Mouse (Mus musculus) layer of hippocampus, postnatal 36 days (tissue): Measurements from ENCODE around the gene Rps3. TPM values are rescaled to one million over a fixed set of nuclear protein-coding genes. Genes with fewer than 3 reads are reported as not detected.
"Not testable (repeated sequence)": the region's sequence is repeated elsewhere in the genome, so short reads cannot be mapped to it uniquely, and the experiment has no call there.

Experiments
- DNase-seq, 2 experiments: peaks; one replicate each; pipeline ENCODE4 v3.0.0; 2022
- total RNA-seq, 2 experiments: library from RNA; stranded (reverse); gene quantifications; 2 replicates each; pipeline ENCODE4 v1.2.3; 2021

The Rps3 gene
- total RNA-seq, result 100 to 1,000 TPM; 250 to 259 TPM

- DNase-seq, result peak; percentile 93 to 94
Observed at GRCm38 (mm10) chr7:99483271-99483923, at the start of gene Rps3. Rps3 (minus strand) TSS chr7:99483738.

DNA sequence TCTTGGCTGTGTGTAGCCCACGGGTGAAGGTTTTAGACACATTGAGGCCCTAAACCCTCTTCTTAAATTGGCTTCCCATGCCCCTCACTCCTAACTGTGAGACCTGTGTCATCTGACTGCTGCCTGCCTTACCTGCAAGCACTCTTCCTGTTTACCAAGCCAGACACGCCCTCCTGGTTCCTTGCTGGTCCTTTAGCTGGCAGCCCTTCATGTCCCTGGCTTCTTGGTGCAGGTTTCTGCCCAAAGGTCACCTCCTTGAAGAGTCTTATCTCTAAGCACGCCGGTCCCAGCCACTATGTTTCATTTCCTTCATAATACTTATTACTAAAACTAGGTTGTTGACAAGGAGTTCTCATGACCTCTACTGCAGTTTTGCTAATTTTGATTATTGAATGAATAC is 49.0 kb upstream of the Rps3 start:
- DNase-seq, result no peak

- no peak for DNase-seq
Observed at GRCm38 (mm10) chr7:99531408-99531970, 48.0 kb upstream of the Rps3 start.

- no peak for DNase-seq
Observed at GRCm38 (mm10) chr7:99529410-99529809, 45.9 kb upstream of the Rps3 start.

- DNase-seq, result no peak
Observed at GRCm38 (mm10) chr7:99528547-99528946, 45.0 kb upstream of the Rps3 start.

- DNase-seq, result no peak
Observed at GRCm38 (mm10) chr7:99523837-99524236, 40.3 kb upstream of the Rps3 start.

GRCm38 (mm10) chr7:99523121-99523520 is 39.6 kb upstream of the Rps3 start:
- DNase-seq, result no peak

- no peak for DNase-seq
Observed at GRCm38 (mm10) chr7:99518954-99519644, 35.6 kb upstream of the Rps3 start.

GRCm38 (mm10) chr7:99516814-99517157 is 33.2 kb upstream of the Rps3 start:
- DNase-seq, result no peak

- DNase-seq, result no peak
Observed at GRCm38 (mm10) chr7:99516092-99516813, 32.7 kb upstream of the Rps3 start.

DNA sequence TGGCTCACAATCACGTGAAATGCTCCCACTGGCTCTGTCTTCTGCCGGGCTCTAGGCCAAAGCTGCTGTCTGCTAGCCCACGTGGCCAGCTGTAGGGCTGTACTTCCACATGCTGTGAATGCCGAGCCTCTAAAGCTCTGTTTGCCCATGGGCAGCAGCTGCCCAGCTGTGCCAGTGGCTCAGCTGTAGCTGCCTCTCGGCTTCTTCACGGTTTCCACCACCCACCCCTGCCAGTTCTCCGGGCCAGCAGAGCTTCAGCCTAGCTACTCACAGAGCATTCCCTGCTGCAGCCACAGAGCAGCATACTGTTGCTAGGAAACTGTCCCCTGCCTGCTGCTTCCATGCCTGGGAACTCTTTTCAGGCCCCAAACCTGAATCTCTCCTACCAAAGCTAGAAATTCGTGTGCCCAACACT is 26.6 kb upstream of the Rps3 start:
- peak; percentile 64 to 75 for DNase-seq

DNA sequence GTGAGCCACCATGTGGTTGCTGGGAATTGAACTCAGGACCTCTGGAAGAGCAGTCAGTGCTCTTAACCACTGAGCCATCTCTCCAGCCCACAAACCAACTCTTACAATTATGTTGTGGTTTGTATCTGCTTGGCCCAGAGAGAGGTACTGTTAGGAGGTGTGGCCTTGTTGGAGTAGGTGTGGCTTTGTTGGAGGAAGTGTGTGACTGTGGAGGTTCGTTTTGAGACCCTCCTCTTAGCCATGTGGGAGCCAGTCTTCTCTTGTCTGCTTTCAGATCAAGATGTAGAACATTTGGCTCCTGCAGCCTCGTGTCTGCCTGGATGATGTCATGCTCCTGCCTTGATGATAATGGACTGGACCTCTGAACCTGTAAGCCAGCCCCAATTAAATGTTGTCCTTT is 24.6 kb upstream of the Rps3 start:
- DNase-seq, result not testable (repeated sequence)

- DNase-seq, result no peak
Observed at GRCm38 (mm10) chr7:99504556-99504955, 21.0 kb upstream of the Rps3 start.

- no peak for DNase-seq
Observed at GRCm38 (mm10) chr7:99501148-99501547, 17.6 kb upstream of the Rps3 start.

GRCm38 (mm10) chr7:99500655-99501054 is 17.1 kb upstream of the Rps3 start:
- no peak for DNase-seq

GRCm38 (mm10) chr7:99500201-99500600 is 16.7 kb upstream of the Rps3 start:
- DNase-seq, result peak; percentile 76 to 79

DNA sequence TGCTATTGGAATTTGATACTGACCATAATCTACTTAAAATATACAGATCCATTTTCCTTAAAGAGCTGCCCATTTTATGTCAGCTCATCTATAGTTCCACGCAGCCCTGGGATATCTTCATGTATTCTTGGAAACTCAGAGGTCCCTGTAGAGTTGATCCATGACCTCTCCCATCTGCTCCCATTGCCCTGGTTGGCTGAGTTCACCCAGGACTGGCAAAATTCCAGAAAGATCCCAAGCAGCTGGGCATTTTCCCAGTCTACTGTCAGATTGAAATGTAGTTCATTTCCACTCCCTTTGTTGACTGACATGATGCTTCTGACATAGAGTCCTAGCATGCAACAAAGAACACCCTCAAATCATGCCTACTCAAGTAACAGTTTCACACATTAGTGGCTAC is 15.6 kb upstream of the Rps3 start:
- no peak for DNase-seq

GRCm38 (mm10) chr7:99489708-99490107 is 6.2 kb upstream of the Rps3 start:
- DNase-seq, result no peak

DNA sequence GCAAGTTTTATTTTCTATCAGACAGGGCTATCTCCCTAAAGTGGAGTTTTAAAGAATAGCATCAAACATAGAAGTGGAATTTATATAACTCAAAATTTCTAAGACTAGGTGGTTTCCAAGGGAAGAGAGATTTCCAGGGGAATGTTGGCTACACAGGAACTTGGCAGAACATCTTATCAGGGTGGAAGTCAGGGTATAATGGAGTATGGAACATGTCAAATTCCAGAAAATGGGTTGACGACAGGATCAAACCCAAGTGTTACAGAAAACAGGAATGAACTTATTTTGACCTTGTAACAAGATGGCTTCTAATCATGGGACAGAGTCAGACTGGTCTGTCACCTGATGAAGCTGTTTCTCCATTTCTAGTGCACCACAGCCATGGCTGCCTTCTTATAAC is 1.1 kb upstream of the Rps3 start:
- no peak for DNase-seq

- no peak for DNase-seq
Observed at GRCm38 (mm10) chr7:99483924-99484319, 384 bp upstream of the Rps3 start.

- DNase-seq, result no peak
Observed at GRCm38 (mm10) chr7:99482637-99483036, 901 bp downstream of the Rps3 start.

- DNase-seq, result no peak
Observed at GRCm38 (mm10) chr7:99477235-99477634, 6.3 kb downstream of the Rps3 start.

DNA sequence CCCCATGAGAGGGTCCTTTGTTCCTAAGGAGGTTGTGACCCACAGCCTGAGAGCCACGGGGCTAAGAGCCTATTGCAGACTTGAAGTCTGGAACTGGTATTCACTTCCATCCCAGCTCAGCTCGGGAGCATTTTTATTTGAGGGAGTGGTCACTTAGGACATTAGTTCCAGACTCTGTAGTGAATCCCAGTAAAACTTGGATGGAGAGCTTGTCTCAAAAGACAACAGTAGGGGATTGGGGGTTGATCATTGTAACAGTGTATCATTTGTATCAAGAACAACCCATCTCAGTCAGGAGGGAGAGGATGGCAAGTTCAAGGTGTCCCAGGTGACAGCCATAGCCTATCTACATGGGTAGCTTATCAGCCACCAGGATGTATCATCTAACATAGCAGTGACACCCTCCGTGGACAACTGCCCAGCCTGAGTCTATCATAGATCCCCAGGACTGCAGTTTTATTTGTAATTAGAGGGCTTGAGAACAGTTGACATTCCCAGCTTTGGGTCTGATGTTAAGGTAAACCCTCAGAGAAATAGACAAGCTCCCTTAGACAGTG is 6.9 kb downstream of the Rps3 start:
- DNase-seq, result no peak
